ENCODE assay signal across 8 mouse cellular contexts in genomic region chr4:135205711-135206600, GRCm38 (mm10).
DNase-seq lines count a peak whose midpoint lies in the region; ATAC-seq and TF ChIP-seq lines count a peak whose summit lies in the region.

No protein-coding gene starts in this region.

- no peaks in the 10 kb centered on the region for H3K79me3 ChIP-seq in C2C12 (ENCODE audit: low read depth)

- H3K9ac ChIP-seq in heart, embryonic 14.5 days (ENCODE audit: low read length) = peak overlapping the region; percentile 44; the same call in 1 of the 2 replicates
- H3K9ac ChIP-seq in liver, embryonic 12.5 days = peak overlapping the region; percentile 62
- 0 out of 2 replicates have a peak overlapping the region, but pooled peaks have one; percentile 10 for H3K9ac ChIP-seq in stomach, embryonic 14.5 days (replicated peaks; ENCODE audit: low read depth, low read length)

- peak overlapping the region; percentile 6 for H3K4me3 ChIP-seq in C2C12 (ENCODE audit: insufficient read depth, poor library complexity, severe bottlenecking)
- H3K4me3 ChIP-seq in erythroblast, embryonic 14.5 days (replicated peaks) = peak overlapping the region; percentile 60
- H3K4me3 ChIP-seq in heart, embryonic 14.5 days (ENCODE audit: control insufficient read depth in 1 of 2, insufficient read depth in 1 of 2, low read depth in 1 of 2, low read length in 2 of 2) = peak overlapping the region; percentile 35 to 46
- peak overlapping the region; percentile 48 for H3K4me3 ChIP-seq in liver, embryonic 12.5 days
- H3K4me3 ChIP-seq in stomach, embryonic 14.5 days (ENCODE audit: low read depth, low read length) = peak overlapping the region; percentile 26

- H3K4me2 ChIP-seq in heart, embryonic 14.5 days (ENCODE audit: low read length) = peak overlapping the region; percentile 77
- H3K4me2 ChIP-seq in liver, embryonic 12.5 days = peak overlapping the region; percentile 83
- peak overlapping the region; percentile 82 for H3K4me2 ChIP-seq in stomach, embryonic 14.5 days (replicated peaks; ENCODE audit: low read depth, low read length)

- ATAC-seq in heart, embryonic 14.5 days (ENCODE audit: insufficient number of reproducible peaks, insufficient read depth, low FRiP score, low read depth) = peak; percentile 24; the same call in 1 of the 2 replicates
- ATAC-seq in liver, embryonic 12.5 days = peak; percentile 68
- ATAC-seq in stomach, embryonic 14.5 days (ENCODE audit: insufficient number of reproducible peaks, insufficient read depth, low FRiP score, low read depth) = peak; percentile 71; the same call in 1 of the 2 replicates

- DNase-seq in brain, adult 2 months (ENCODE audit: low read depth, low spot score) = peak; percentile 71
- peak; percentile 95 for DNase-seq in kidney, postnatal 10 days
- DNase-seq in natural killer cell, adult 2 months (ENCODE audit: low spot score in 2 of 2) = peak; percentile 97

- H3K9me3 ChIP-seq in erythroblast, embryonic 14.5 days (ENCODE audit: control insufficient read depth, low read length) = no peaks in the 10 kb centered on the region
- no peaks in the 10 kb centered on the region for H3K9me3 ChIP-seq in heart, embryonic 14.5 days (ENCODE audit: control insufficient read depth, low read length)
- H3K9me3 ChIP-seq in liver, embryonic 12.5 days (replicated peaks) = 0 out of 2 replicates have a peak, but pooled peaks cover 3% of the 10 kb centered on the region
- no peaks in the 10 kb centered on the region for H3K9me3 ChIP-seq in stomach, embryonic 14.5 days (ENCODE audit: control insufficient read depth, low read depth, low read length)

- no peaks in the 10 kb centered on the region for H3K27me3 ChIP-seq in C2C12 (ENCODE audit: control insufficient read depth, insufficient read depth, insufficient read length)
- H3K27me3 ChIP-seq in erythroblast, embryonic 14.5 days (ENCODE audit: control insufficient read depth) = peaks cover 32% of the 10 kb centered on the region
- peaks cover 22% of the 10 kb centered on the region for H3K27me3 ChIP-seq in heart, embryonic 14.5 days (ENCODE audit: control insufficient read depth, insufficient read depth, low read length)
- peaks cover 29% of the 10 kb centered on the region for H3K27me3 ChIP-seq in liver, embryonic 12.5 days (replicated peaks)
- peaks cover 16% of the 10 kb centered on the region for H3K27me3 ChIP-seq in stomach, embryonic 14.5 days (ENCODE audit: control insufficient read depth, insufficient read depth, low read length)

- H3ac ChIP-seq in C2C12 (ENCODE audit: control insufficient read depth, insufficient read length, low read depth) = peak overlapping the region; percentile 43

- H3K79me2 ChIP-seq in C2C12 (ENCODE audit: control insufficient read depth, insufficient read depth) = no peaks in the 10 kb centered on the region

- H3K27ac ChIP-seq in heart, embryonic 14.5 days (replicated peaks in 1 of 2; ENCODE audit: control insufficient read depth in 1 of 2, insufficient read depth in 1 of 2, low read depth in 2 of 2, low read length in 2 of 2) = no peak overlapping the region
- H3K27ac ChIP-seq in liver, embryonic 12.5 days = no peak overlapping the region; the same call in 1 of the 2 replicates
- H3K27ac ChIP-seq in stomach, embryonic 14.5 days (ENCODE audit: low read length) = no peak overlapping the region

- peak; percentile 89 for TF ChIP-seq CTCF in C2C12 (IDR thresholded peaks at IDR 0.05; ENCODE audit: control insufficient read depth, insufficient read depth, insufficient read length)

- no peaks in the 10 kb centered on the region for H3K36me3 ChIP-seq in C2C12 (ENCODE audit: control insufficient read depth, insufficient read depth)
- H3K36me3 ChIP-seq in erythroblast, embryonic 14.5 days (ENCODE audit: control insufficient read depth) = peaks cover 6% of the 10 kb centered on the region
- H3K36me3 ChIP-seq in heart, embryonic 14.5 days (ENCODE audit: control insufficient read depth, insufficient read depth, low read length) = no peaks in the 10 kb centered on the region
- peaks cover 8% of the 10 kb centered on the region for H3K36me3 ChIP-seq in liver, embryonic 12.5 days
- no peaks in the 10 kb centered on the region for H3K36me3 ChIP-seq in stomach, embryonic 14.5 days (ENCODE audit: control insufficient read depth, insufficient read depth, low read length)

- WGBS in heart, embryonic 14.5 days = 2% methylated on average over 47 of the region's 47 CpGs
- 2% methylated on average over 40 of the region's 47 CpGs for WGBS in liver, embryonic 12.5 days (ENCODE audit: insufficient replicate concordance)
- 3% methylated on average over 47 of the region's 47 CpGs for WGBS in stomach, embryonic 14.5 days

- peaks cover 19% of the 10 kb centered on the region for H3K4me1 ChIP-seq in erythroblast, embryonic 14.5 days (ENCODE audit: control insufficient read depth)
- peaks cover 2 to 9% of the 10 kb centered on the region in 2 experiments; a peak in 3 of 4 replicates for H3K4me1 ChIP-seq in heart, embryonic 14.5 days (ENCODE audit: control insufficient read depth in 2 of 2, insufficient read depth in 2 of 2, low read length in 2 of 2)
- peaks cover 34% of the 10 kb centered on the region for H3K4me1 ChIP-seq in liver, embryonic 12.5 days
- peaks cover 9% of the 10 kb centered on the region; the same call in 1 of the 2 replicates for H3K4me1 ChIP-seq in stomach, embryonic 14.5 days (ENCODE audit: control insufficient read depth, insufficient read depth, low read length)

TF ChIP-seq in C2C12, 6 proteins besides CTCF, POLR2A, EP300 and RAD21:
- TF ChIP-seq MYOG (IDR thresholded peaks at IDR 0.05; ENCODE audit: control insufficient read depth, extremely low read depth, insufficient read length) (no peak), CEBPB (IDR thresholded peaks at IDR 0.05; ENCODE audit: low read depth) (no peak), MYOD1 (IDR thresholded peaks at IDR 0.05; ENCODE audit: control insufficient read depth, insufficient read length, low read depth) (no peak), USF1 (IDR thresholded peaks at IDR 0.05; ENCODE audit: low read depth) (no peak), FOSL1 (IDR thresholded peaks at IDR 0.05; ENCODE audit: insufficient read depth, low read length, poor library complexity, severe bottlenecking) (no peak), MAX (IDR thresholded peaks at IDR 0.05) (no peak)

Comparison
In these comparisons a context has a peak if more than half of its experiments do, and no peak if none do; other contexts are left out.
1. H3K4me3 ChIP-seq: peak in every context shown above with its lines; median percentile 60 in erythroblast, embryonic 14.5 days; 48 in liver, embryonic 12.5 days; 40 in heart, embryonic 14.5 days; 26 in stomach, embryonic 14.5 days; 6 in C2C12.
2. H3K9ac ChIP-seq: peak in every context shown above with its lines; median percentile 62 in liver, embryonic 12.5 days; 44 in heart, embryonic 14.5 days; 10 in stomach, embryonic 14.5 days.